Mouse (Mus musculus): ENCODE data around the gene Nrarp.

DNA sequence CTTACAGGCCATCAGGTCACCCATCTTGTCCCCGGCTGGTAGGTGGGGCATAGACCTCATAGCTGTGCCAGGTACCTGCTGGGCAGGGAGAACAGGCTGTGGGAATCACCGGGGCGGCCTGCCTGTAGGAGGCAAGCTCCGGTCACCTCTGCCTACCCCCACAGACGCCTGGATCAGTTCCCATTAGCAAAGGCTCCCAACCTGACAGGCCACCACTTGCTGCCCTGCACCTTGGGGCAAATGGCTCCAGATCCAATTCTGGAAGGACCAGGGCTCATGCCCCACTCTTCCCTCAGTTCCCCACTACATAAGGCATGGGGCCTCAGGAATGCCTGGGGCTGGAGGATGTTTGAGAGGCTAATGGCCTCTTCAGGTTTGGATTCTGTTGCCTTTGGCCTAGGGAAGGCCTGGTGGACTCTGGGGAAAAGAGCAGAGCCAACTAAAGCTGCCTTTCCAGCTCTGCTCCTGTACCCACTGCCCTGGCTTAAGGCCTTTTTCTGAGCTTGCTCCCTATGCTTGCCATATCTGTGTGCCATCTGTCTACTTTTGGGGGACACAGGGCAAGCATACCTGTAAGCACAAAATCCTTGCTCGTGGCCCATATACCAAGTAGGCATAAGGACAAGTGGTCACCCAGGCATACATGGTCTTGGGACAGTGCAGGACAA lies 9.3 kb upstream of the Nrarp start:
- no peak for TF ChIP-seq POLR2A (IDR thresholded peaks at IDR 0.05; ENCODE audit: borderline replicate concordance, low read depth, low read length)
- TF ChIP-seq CTCF (IDR thresholded peaks at IDR 0.05; ENCODE audit: low read depth, low read length): no peak
